In the genomic region with DNA sequence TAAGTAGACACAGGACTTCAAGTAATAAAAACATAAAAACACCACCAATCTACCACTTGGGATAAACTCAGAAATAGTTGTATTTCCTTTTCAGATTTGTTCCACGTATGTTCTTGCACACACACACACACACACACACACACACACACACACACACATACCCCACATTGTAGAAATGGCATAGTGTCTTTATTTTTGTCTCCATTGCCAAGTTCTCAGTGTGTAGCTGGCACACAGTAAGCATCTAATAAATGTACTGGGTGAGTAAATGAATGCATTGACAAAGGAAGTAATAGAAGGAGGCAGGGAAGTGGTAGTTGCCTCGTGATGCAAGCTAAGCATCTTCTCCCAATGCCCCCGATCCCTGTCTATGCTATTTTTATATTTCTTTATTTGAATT, we compare ENCODE assay signal across 25 mouse cellular contexts.
"Had no signal": no experiment of that assay in that cellular context is flagged by ENCODE, and none has a peak within 500 bp of the region (broad histone marks: within the 10 kb centered on the region; RNA-seq: fewer than 3 reads in every experiment).

No protein-coding gene starts in this region.

- H3K4me1 ChIP-seq: hindbrain, embryonic 10.5 days; hindbrain, embryonic 12.5 days; hindbrain, embryonic 13.5 days; hindbrain, embryonic 15.5 days; intestine, embryonic 15.5 days; kidney, embryonic 15.5 days had no signal

- DNase-seq: heart, postnatal 10 days; heart, postnatal 14 days; heart, postnatal 36 days; heart, postnatal 4 days; kidney, postnatal 4 days; layer of hippocampus, adult 9-11 months; layer of hippocampus, postnatal 36 days had no signal

- H3K27me3 ChIP-seq: heart, embryonic 12.5 days; heart, embryonic 13.5 days; heart, embryonic 15.5 days; hindbrain, embryonic 12.5 days; hindbrain, embryonic 13.5 days; hindbrain, embryonic 15.5 days; intestine, embryonic 15.5 days; kidney, embryonic 15.5 days had no signal

- H3K27ac ChIP-seq: heart, embryonic 10.5 days; heart, embryonic 13.5 days; heart, embryonic 15.5 days; hindbrain, embryonic 10.5 days; hindbrain, embryonic 12.5 days; hindbrain, embryonic 13.5 days; hindbrain, embryonic 14.5 days; hindbrain, embryonic 15.5 days; intestine, embryonic 15.5 days; kidney, embryonic 15.5 days; kidney, postnatal 0 days; layer of hippocampus, adult 2 months; left cerebral cortex, adult 2 months had no signal

- H3K4me2 ChIP-seq: heart, embryonic 11.5 days; heart, embryonic 12.5 days; heart, embryonic 13.5 days; heart, embryonic 15.5 days; hindbrain, embryonic 12.5 days; hindbrain, embryonic 13.5 days; hindbrain, embryonic 14.5 days; hindbrain, embryonic 15.5 days; intestine, embryonic 15.5 days; kidney, embryonic 15.5 days had no signal

- H3K4me3 ChIP-seq: heart, embryonic 10.5 days; heart, embryonic 12.5 days; heart, embryonic 13.5 days; heart, embryonic 15.5 days; hindbrain, embryonic 10.5 days; hindbrain, embryonic 12.5 days; hindbrain, embryonic 13.5 days; hindbrain, embryonic 15.5 days; intestine, embryonic 15.5 days; kidney, embryonic 15.5 days; layer of hippocampus, adult 2 months; left cerebral cortex, adult 2 months had no signal

- ATAC-seq: inflammation-experienced regulatory T-cells, adult 6 months; intestine, embryonic 15.5 days; intestine, embryonic 16.5 days; intestine, postnatal 0 days had no signal

- H3K9ac ChIP-seq: heart, embryonic 12.5 days; heart, embryonic 13.5 days; heart, embryonic 15.5 days; hindbrain, embryonic 12.5 days; hindbrain, embryonic 13.5 days; hindbrain, embryonic 14.5 days; hindbrain, embryonic 15.5 days; intestine, embryonic 15.5 days; kidney, embryonic 15.5 days had no signal

- H3K36me3 ChIP-seq: heart, embryonic 10.5 days; heart, embryonic 12.5 days; heart, embryonic 13.5 days; heart, embryonic 15.5 days; hindbrain, embryonic 10.5 days; hindbrain, embryonic 12.5 days; hindbrain, embryonic 13.5 days; hindbrain, embryonic 15.5 days; intestine, embryonic 15.5 days; kidney, embryonic 15.5 days had no signal

- H3K9me3 ChIP-seq: heart, embryonic 10.5 days; heart, embryonic 12.5 days; heart, embryonic 13.5 days; heart, embryonic 15.5 days; hindbrain, embryonic 10.5 days; hindbrain, embryonic 12.5 days; hindbrain, embryonic 13.5 days; hindbrain, embryonic 15.5 days; intestine, embryonic 15.5 days; kidney, embryonic 15.5 days had no signal
